Mouse (Mus musculus): ENCODE measurements at regions not wholly inside any gene's neighbourhood (a gene's known extent, or its start where the extent isn't known, plus 50 kb on each side); places are given as distances from the start of the nearest gene placed in this dataset.

- peak; percentile 31 for DNase-seq
Observed at GRCm38 (mm10) chr8:75353786-75354185, 52.6 kb downstream of the Gm10358 start.

- DNase-seq, result peak; percentile 65
Observed at GRCm38 (mm10) chr8:75350141-75350540, 56.2 kb downstream of the Gm10358 start.

- no peak for DNase-seq
Observed at GRCm38 (mm10) chr8:75348047-75348446, 58.3 kb downstream of the Gm10358 start.

DNA sequence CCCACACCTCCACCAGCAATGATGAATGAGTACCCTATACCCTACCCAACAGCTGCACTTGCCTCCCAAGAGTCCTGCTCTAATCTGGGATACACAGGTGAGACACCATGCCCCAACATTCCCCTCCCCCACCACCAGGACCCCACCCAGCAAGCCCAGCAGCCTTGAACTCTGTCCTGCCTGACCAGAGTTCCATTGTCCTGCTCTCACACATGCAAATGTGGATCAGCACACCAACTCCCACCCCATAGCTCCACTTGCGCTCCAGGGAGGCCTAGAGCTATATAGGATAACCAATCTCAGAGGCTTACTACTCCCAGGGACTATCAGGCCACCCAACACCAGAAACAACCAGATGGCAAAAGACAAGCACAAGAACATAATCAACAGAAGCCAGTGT is 85.8 kb downstream of the Gm10358 start:
- DNase-seq, result no peak

GRCm38 (mm10) chr8:75318526-75318925 is 87.9 kb downstream of the Gm10358 start:
- no peak for DNase-seq

DNA sequence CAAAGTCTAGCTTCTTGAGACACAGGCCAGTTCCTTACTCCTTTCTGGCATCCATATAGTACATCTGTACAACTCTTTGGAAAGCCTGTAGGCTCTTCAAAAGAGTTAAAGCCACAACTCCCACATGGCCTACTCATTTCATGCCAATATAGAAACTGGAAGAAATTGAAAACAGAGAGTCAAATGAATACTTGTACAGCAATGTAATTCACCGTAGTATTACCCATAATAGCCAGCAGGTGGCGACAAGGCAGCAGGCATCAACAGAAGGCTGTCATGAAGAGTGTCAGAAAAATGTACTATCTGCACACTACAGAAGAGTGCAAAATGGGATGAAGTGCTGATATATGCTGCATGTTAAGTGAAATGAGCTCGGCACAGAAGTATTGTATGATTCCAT is 90.5 kb downstream of the Gm10358 start:
- peak; percentile 57 for DNase-seq

DNA sequence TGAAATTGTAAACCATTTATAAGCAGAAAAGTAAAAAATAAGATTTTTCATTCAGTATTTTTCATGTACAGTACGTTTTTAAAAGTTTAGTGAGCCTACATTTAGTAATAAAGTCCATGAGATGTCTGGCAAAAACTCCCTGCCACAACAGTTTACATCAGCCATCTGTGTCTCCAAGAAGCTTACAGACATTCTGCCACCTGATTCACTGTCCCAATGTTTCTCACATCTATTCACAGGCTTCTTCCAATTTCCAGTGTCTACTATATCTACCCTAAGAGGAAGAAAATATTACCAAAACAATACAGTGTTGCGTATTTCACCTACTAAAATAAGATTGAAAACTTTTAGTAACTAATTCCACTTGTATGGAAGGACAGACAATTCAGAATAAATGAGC is 95.7 kb downstream of the Rasd2 start:
- DNase-seq, result no peak

- DNase-seq, result no peak
Observed at GRCm38 (mm10) chr8:75291921-75292320, 78.2 kb downstream of the Rasd2 start.

DNA sequence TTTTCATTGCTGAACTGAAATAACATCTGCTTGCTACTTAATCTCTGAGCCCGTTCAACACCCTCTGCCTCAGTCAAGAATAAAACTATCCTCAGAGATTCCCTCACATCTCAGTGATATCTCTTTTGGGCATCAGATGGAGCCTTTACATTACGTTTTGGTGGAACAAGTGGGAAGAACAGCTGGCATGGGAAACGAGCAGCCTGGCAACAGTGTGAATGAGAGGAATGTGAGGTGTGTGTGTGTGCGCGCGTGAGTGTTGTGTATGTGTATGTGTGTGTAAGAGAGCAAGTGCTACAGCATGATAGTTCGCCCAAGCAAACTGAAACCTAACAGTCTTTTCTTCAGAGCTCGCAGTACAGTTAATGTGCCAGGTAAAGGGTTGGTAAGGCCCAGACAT is 76.2 kb downstream of the Rasd2 start:
- DNase-seq, result no peak
